Mouse (Mus musculus) telencephalon, adult 2 months (tissue): ENCODE data around the gene Evpl.

Source experiments
- DNase-seq: peaks from one replicate; pipeline ENCODE4 v3.0.0-alpha.2; 2011; ENCODE audit warnings: low read depth, low spot score

Gene Evpl

GRCm38 (mm10) chr11:116255090-116255981 is 17.5 kb upstream of the Evpl start:
- DNase-seq = no peak

GRCm38 (mm10) chr11:116254627-116255026 is 16.8 kb upstream of the Evpl start:
- no peak for DNase-seq

- DNase-seq = no peak
Measured at GRCm38 (mm10) chr11:116253076-116253600, 15.3 kb upstream of the Evpl start.

- no peak for DNase-seq
Measured at GRCm38 (mm10) chr11:116250898-116251297, 13.0 kb upstream of the Evpl start.

- no peak for DNase-seq
Measured at GRCm38 (mm10) chr11:116247502-116248222, 9.8 kb upstream of the Evpl start.

GRCm38 (mm10) chr11:116245616-116246015 is 7.7 kb upstream of the Evpl start:
- no peak for DNase-seq

- no peak for DNase-seq
Measured at GRCm38 (mm10) chr11:116244580-116244979, 6.7 kb upstream of the Evpl start.

- no peak for DNase-seq
Measured at GRCm38 (mm10) chr11:116241744-116242235, 3.9 kb upstream of the Evpl start.

GRCm38 (mm10) chr11:116239797-116240196 is 1.9 kb upstream of the Evpl start:
- no peak for DNase-seq

- no peak for DNase-seq
Measured at GRCm38 (mm10) chr11:116234901-116235300, 3.0 kb downstream of the Evpl start.

GRCm38 (mm10) chr11:116232427-116232826 is 5.5 kb downstream of the Evpl start:
- DNase-seq = no peak

- DNase-seq = no peak
Measured at GRCm38 (mm10) chr11:116228699-116229098, 9.2 kb downstream of the Evpl start.

- DNase-seq = peak; percentile 17
Measured at GRCm38 (mm10) chr11:116226414-116226813, 11.5 kb downstream of the Evpl start.

- DNase-seq = no peak
Measured at GRCm38 (mm10) chr11:116222740-116223059, 15.2 kb downstream of the Evpl start.

- DNase-seq = no peak
Measured at GRCm38 (mm10) chr11:116221931-116222739, 15.7 kb downstream of the Evpl start.

- no peak for DNase-seq
Measured at GRCm38 (mm10) chr11:116219885-116220284, 18.0 kb downstream of the Evpl start.

- peak; percentile 84 for DNase-seq
Measured at GRCm38 (mm10) chr11:116218737-116219400, 19.0 kb downstream of the Evpl start.

- DNase-seq = no peak
Measured at GRCm38 (mm10) chr11:116218263-116218662, 19.6 kb downstream of the Evpl start.

GRCm38 (mm10) chr11:116216549-116216948 is 21.3 kb downstream of the Evpl start:
- no peak for DNase-seq

GRCm38 (mm10) chr11:116215991-116216390 is 21.9 kb downstream of the Evpl start:
- no peak for DNase-seq

- DNase-seq = no peak
Measured at GRCm38 (mm10) chr11:116215181-116215580, 22.7 kb downstream of the Evpl start.
